In genomic region chr13:108304680-108305079, GRCm38 (mm10) we compare ENCODE assay signal across 29 mouse cellular contexts. TPM values are rescaled to one million over a fixed set of nuclear protein-coding genes. Genes with fewer than 3 reads are reported as not detected.
DNase-seq lines count a peak whose midpoint lies in the region; ATAC-seq and TF ChIP-seq lines count a peak whose summit lies in the region.
"Had no signal": no experiment of that assay in that cellular context is flagged by ENCODE, and none has a peak within 500 bp of the region (broad histone marks: within the 10 kb centered on the region; RNA-seq: fewer than 3 reads in every experiment).

No protein-coding gene starts in this region.

- 53% methylated on average over 2 of the region's 2 CpGs for WGBS in hindbrain, embryonic 16.5 days

- DNase-seq in 416B (ENCODE audit: low read depth): peak; percentile 63
- no peak for DNase-seq in thymus, adult 18-20 months
- DNase-seq in testis, postnatal 14 days (ENCODE audit: low spot score): no peak
- DNase-seq in gastrocnemius, adult 2 months: no peak
- DNase-seq: adrenal gland, adult 8-10 months; adrenal gland, postnatal 14 days; adrenal gland, postnatal 36 days; cerebellum, adult 11-12 months; cerebellum, adult 2 months; cerebellum, adult 9-10 months; cerebellum, postnatal 10 days; cerebellum, postnatal 25 days; embryo, embryonic 11 days had no signal

- intact Hi-C loops in gastrocnemius, adult 2 months (cut with DNase I): no loop called here

- no peaks in the 10 kb centered on the region for H3K27me3 ChIP-seq in hindbrain, embryonic 16.5 days (replicated peaks; ENCODE audit: control insufficient read depth, insufficient read depth, low read length)
- H3K27me3 ChIP-seq: CH12.LX; embryonic facial prominence, embryonic 13.5 days; embryonic facial prominence, embryonic 15.5 days; forebrain, embryonic 12.5 days; Patski had no signal

- H3K9ac ChIP-seq in hindbrain, embryonic 16.5 days (ENCODE audit: low read depth, low read length): no peak overlapping the region
- H3K9ac ChIP-seq: embryonic facial prominence, embryonic 13.5 days; embryonic facial prominence, embryonic 15.5 days; forebrain, embryonic 12.5 days had no signal

- H3K4me2 ChIP-seq in hindbrain, embryonic 16.5 days (ENCODE audit: low read length): no peak overlapping the region
- H3K4me2 ChIP-seq: embryonic facial prominence, embryonic 13.5 days; embryonic facial prominence, embryonic 15.5 days; forebrain, embryonic 12.5 days had no signal

- peak; percentile 64 for ATAC-seq in common myeloid progenitor, adult 5-6 weeks (replicated peaks; ENCODE audit: low read depth, poor library complexity, severe bottlenecking)
- 0 out of 2 replicates have a peak, but pooled peaks have one; percentile 16 for ATAC-seq in megakaryocyte, adult 5-6 weeks (ENCODE audit: poor library complexity, severe bottlenecking)
- ATAC-seq in megakaryocyte-erythroid progenitor cell, adult 5-6 weeks (replicated peaks; ENCODE audit: low FRiP score, low TSS enrichment, poor library complexity, severe bottlenecking): 0 out of 2 replicates have a peak, but pooled peaks have one; percentile 21
- ATAC-seq in hindbrain, embryonic 16.5 days: no peak
- ATAC-seq: activated CD4-positive, CD25-positive, alpha-beta regulatory T cell, adult 4 months; CD4-positive, CD25-positive, alpha-beta regulatory T cell, adult 4 months; forebrain, embryonic 14.5 days; forebrain, embryonic 16.5 days had no signal

- no peaks in the 10 kb centered on the region for H3K9me3 ChIP-seq in hindbrain, embryonic 16.5 days (ENCODE audit: control insufficient read depth, low read length)
- H3K9me3 ChIP-seq: embryonic facial prominence, embryonic 13.5 days; embryonic facial prominence, embryonic 15.5 days; forebrain, embryonic 10.5 days; forebrain, embryonic 12.5 days; G1E had no signal

- no peak for TF ChIP-seq CTCF in gastrocnemius, adult 2 months (IDR thresholded peaks at IDR 0.05)

- H3K4me1 ChIP-seq in hindbrain, embryonic 16.5 days (ENCODE audit: control insufficient read depth, insufficient read depth, low read depth, low read length): no peaks in the 10 kb centered on the region

- H3K36me3 ChIP-seq in hindbrain, embryonic 16.5 days (ENCODE audit: control insufficient read depth, insufficient read depth, low read length): no peaks in the 10 kb centered on the region
- H3K36me3 ChIP-seq: embryonic facial prominence, embryonic 13.5 days; embryonic facial prominence, embryonic 15.5 days; forebrain, embryonic 10.5 days; forebrain, embryonic 12.5 days; G1E had no signal

- no peak overlapping the region for H3K4me3 ChIP-seq in hindbrain, embryonic 16.5 days (ENCODE audit: low read length)
- H3K4me3 ChIP-seq in gastrocnemius, adult 2 months: no peak overlapping the region
- H3K4me3 ChIP-seq: embryonic facial prominence, embryonic 13.5 days; embryonic facial prominence, embryonic 15.5 days; erythroblast, embryonic 14.5 days; forebrain, embryonic 10.5 days; forebrain, embryonic 12.5 days had no signal

- H3K27ac ChIP-seq in hindbrain, embryonic 16.5 days (ENCODE audit: low read depth, low read length): no peak overlapping the region
- no peak overlapping the region for H3K27ac ChIP-seq in gastrocnemius, adult 2 months
- H3K27ac ChIP-seq: embryonic facial prominence, embryonic 13.5 days; embryonic facial prominence, embryonic 15.5 days; forebrain, embryonic 10.5 days; forebrain, embryonic 12.5 days had no signal

RNA-seq across cellular contexts. Expression of gene Depdc1b, which starts 11.5 kb away (rescaled TPM):
- 41.4 and 44.4 TPM in 2 replicates for total RNA-seq in common myeloid progenitor, adult 5-6 weeks (2017)
- 38.3 and 42.7 TPM in 2 replicates for total RNA-seq in megakaryocyte, adult 5-6 weeks (2015)
- total RNA-seq in megakaryocyte, adult 5-6 weeks (2017): 29.6 and 34.7 TPM in 2 replicates
- 3.9 and 12.0 TPM in 2 replicates for total RNA-seq in megakaryocyte-erythroid progenitor cell, adult 5-6 weeks (2014; fragmentation: Nextera tagmentation)
- total RNA-seq in megakaryocyte-erythroid progenitor cell, adult 5-6 weeks (2017): 9.8 and 11.2 TPM in 2 replicates
- polyA plus RNA-seq in hindbrain, embryonic 16.5 days (2015; fragmentation: Nextera tagmentation; extraction: Ambion mirVana): 1.7 and 2.0 TPM in 2 replicates
- total RNA-seq in gastrocnemius, adult 2 months (2021): not detected

Comparison
In these comparisons a context has a peak if more than half of its experiments do, and no peak if none do; other contexts are left out.
1. RNA of gene Depdc1b, which starts 11.5 kb away (total RNA-seq): 41.4 to 44.4 TPM in common myeloid progenitor, adult 5-6 weeks, 29.6 to 42.7 TPM in megakaryocyte, adult 5-6 weeks and 3.9 to 12.0 TPM in megakaryocyte-erythroid progenitor cell, adult 5-6 weeks; not detected in gastrocnemius, adult 2 months; every median in the first group is over 4 times any median in the second.